Mouse (Mus musculus) kidney, postnatal 4 days (tissue): ENCODE data around the gene Kel.

ENCODE experiments used
- DNase-seq, 2 experiments: peaks; one replicate each; pipeline ENCODE4 v3.0.0; 2021; ENCODE audit warnings: mixed read lengths in 2 of 2

The Kel gene

DNA sequence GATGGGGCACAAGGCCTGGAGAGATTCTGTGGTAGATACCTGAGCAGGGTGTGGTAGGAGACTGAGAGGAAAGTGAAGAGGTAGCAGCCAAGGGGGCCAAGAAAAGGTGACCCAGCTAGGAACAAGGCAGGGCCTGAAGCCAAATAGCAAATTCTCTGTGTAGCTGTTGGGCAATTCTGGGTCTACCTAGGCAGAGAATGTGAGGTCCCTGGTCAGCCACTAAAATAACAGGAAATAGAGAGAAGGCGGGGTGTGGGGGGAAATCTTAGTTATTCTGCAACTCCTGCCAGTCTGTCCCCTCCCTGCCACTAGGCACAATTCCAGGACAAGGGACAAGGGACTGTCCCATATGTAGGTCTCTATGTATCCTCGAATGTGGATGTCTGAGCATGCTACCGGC is 60.9 kb downstream of the Kel start:
- no peak for DNase-seq

DNA sequence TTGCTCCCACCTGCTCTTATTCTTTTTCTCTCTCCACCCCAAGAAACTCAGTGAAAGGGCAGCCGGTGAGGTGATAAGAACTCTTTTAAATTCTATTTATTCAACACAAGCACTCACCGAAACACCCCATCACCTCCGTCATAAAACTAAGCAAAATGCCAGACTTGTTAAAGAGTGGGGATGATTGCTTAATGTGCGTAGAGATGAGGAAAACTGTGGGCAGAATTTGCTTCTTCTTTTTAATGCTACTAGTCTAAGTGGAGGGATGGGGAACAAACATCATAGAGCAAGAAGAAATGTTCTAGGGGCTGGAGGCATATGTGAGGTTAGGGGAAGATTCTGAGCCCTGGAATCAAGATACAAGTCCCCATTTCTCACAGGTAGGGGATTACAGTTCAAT is 61.4 kb downstream of the Kel start:
- DNase-seq, result no peak

DNA sequence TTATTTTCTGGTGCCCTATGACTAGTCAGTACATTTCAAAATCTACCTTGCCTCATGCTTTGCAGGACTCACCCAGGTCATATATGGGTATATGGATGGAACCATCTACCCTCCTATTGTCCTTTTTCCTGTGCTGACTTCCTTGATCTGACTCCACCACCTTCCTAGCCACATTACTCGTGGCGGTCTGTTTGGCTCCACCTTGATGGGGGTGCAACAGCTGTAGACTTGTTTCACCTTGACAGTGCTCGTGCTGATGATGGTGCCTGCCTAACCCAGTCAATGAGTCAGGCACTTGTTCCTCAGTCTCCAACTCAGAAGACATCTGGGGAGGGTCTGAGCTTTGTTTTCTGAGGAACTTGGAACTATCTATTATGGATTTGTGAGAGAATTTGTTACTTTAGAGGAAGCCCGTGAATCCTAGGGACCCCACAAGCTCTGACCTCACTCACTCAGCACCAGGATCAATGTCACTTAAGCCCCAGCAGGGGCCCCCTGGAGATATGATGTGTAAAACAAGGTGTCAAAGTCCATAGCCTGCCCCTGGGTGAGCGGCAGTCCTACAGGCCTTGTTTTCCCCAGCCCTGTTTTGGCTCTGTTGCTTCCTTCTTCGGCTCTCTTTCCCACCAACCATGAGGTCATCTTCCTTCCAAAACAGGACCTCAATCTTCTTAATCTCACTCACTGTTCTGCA is 62.8 kb downstream of the Kel start:
- DNase-seq, result no peak

DNA sequence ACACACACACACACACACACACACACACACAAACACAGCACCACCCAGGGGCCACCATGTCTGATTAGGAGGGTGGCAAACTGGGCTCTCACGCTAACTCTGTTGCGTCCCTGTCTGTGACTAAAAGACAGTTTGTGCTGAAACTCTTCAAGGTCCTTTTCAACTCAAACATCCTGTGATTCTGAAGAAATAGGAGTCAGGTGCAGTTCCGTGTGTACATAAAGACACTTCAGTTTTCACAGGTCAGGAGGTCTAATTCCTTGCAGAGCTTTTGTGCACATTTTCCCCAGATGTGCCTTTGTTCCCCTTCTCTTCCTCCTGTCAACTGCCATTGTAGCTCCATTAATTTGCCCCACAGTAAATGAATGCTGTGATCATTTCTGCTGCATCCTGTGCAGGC is 63.7 kb downstream of the Kel start:
- DNase-seq, result no peak

DNA sequence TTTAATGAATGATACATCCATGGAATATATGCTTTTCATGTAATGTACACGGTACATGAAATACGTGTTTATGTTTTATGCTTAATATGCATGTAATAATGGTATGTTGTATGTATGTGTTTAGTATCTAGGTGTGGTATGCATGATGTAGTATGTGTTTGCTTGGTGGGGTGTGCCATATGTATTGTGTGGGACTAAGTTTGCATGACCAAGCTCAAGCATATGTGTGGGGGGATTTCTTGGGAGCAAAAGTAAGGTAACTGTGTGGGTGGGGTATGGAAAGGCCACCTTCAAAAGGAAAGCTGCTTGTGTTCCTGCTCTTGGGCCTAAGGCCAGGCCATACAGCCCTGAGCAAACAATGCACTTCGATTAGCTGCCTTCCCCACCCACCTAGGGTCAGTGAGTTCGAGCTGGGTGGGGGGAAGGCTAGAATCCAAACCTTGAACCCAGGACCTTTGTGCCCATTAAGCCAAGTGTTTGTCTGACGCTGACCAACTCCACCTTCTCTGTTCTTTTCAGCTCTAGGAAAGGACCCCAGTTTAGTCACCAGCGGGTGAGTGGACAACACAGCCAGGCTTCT is 66.1 kb downstream of the Kel start:
- no peak for DNase-seq

DNA sequence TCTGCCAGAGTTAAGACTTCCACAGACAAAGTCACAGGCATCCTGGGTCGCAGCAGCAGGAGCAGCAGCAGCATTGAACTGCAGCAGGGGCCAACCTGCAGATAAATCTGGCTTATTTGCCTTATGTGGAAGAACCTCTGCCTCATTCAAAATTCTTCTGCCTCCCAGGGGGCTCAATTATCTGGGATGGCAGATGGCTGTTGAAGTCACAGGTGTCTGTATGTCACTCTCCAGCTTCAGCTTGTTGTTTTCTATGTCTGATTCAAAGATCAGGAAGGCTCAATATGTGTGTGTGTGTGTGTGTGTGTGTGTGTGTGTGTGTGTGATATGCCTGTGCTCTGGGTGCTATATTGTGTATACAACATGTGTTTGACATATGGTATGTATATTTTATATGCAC is 66.7 kb downstream of the Kel start:
- no peak for DNase-seq
